12 mouse cellular contexts compared by ENCODE assay signal in the genomic region with DNA sequence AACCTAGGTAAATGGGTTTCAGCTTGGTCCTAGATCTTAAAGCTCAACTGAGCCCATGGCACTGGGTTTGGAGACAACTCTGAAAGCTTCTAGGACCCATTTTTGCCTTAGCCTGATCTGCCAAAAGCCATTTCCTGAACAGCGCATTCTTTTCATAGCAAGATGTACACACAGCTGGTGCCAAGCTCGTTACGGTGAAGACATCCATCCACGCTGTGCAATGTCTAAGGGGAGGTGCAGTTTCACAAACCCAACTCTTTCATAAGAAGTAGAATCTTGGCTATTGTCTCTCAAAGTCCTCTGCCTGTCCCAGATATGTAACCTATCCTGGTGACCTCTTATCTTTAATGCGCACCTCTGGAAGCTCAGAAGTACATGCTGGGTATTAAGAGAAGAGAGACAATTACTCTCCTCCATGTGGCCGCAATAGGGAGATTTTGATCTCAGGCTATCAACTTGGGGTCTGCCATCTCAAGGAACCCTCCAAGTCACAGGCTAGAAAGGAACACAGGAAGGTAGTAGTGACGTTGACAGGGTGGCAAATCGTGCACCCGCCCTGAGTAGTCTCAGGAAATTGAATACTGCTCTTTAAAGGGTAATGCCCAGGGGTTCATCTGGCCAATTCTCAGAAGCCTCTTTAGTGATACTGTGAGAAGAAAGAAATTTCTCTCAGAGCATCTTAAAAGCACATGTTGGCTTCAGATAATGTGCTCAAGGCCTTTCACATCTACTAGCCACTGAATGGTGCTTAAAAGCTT.
DNase-seq lines count a peak whose midpoint lies in the region; ATAC-seq and TF ChIP-seq lines count a peak whose summit lies in the region.
"Had no signal": no experiment of that assay in that cellular context is flagged by ENCODE, and none has a peak within 500 bp of the region (broad histone marks: within the 10 kb centered on the region; RNA-seq: fewer than 3 reads in every experiment).

No protein-coding gene starts in this region.

- DNase-seq in liver, adult 2 months (ENCODE audit: extremely low read depth, low read depth, low spot score): peak; percentile 21
- DNase-seq in liver, embryonic 11.5 days (ENCODE audit: low spot score): no peak
- DNase-seq in induced T-regulatory cell, adult 2 months (ENCODE audit: low read depth): peak; percentile 8
- peak; percentile 63 for DNase-seq in thymus, postnatal 14 days
- no peak for DNase-seq in layer of hippocampus, adult 2 months (ENCODE audit: low spot score in 2 of 2)
- DNase-seq in midbrain, embryonic 10.5 days (ENCODE audit: low spot score): no peak
- DNase-seq: cerebellum, postnatal 25 days; kidney, adult 9 months; liver had no signal

- 82% methylated on average over 9 of the region's 9 CpGs for WGBS in liver, adult 2 months
- 70% methylated on average over 9 of the region's 9 CpGs for WGBS in liver, embryonic 11.5 days
- 87% methylated on average over 9 of the region's 9 CpGs for WGBS in midbrain, embryonic 10.5 days

- no peak overlapping the region for H3K4me3 ChIP-seq in liver, adult 2 months (ENCODE audit: insufficient read depth, low read depth, low read length)
- no peak overlapping the region for H3K4me3 ChIP-seq in liver, embryonic 11.5 days (ENCODE audit: low read depth, low read length)
- H3K4me3 ChIP-seq in layer of hippocampus, adult 2 months: no peak overlapping the region
- H3K4me3 ChIP-seq in midbrain, embryonic 10.5 days: no peak overlapping the region
- H3K4me3 ChIP-seq: heart, embryonic 10.5 days; myocyte had no signal

- H3K36me3 ChIP-seq in liver, adult 2 months (ENCODE audit: control insufficient read depth, insufficient read depth, low read length): no peaks in the 10 kb centered on the region
- H3K36me3 ChIP-seq in liver, embryonic 11.5 days (ENCODE audit: control insufficient read depth, insufficient read depth, low read length): no peaks in the 10 kb centered on the region
- no peaks in the 10 kb centered on the region for H3K36me3 ChIP-seq in midbrain, embryonic 10.5 days
- H3K36me3 ChIP-seq: heart, embryonic 10.5 days had no signal

- H3K79me2 ChIP-seq in liver, adult 2 months (ENCODE audit: control insufficient read depth, insufficient read depth, low read length): no peaks in the 10 kb centered on the region

- ATAC-seq in liver, embryonic 11.5 days (replicated peaks; ENCODE audit: low FRiP score): no peak
- ATAC-seq in activated CD4-positive, CD25-positive, alpha-beta regulatory T cell, adult 4 months: peak; percentile 54

- no peaks in the 10 kb centered on the region for H3K9me3 ChIP-seq in liver, embryonic 11.5 days (ENCODE audit: control insufficient read depth, low read length)
- no peaks in the 10 kb centered on the region for H3K9me3 ChIP-seq in midbrain, embryonic 10.5 days (replicated peaks)
- H3K9me3 ChIP-seq: heart, embryonic 10.5 days had no signal

- H3K4me2 ChIP-seq in liver, embryonic 11.5 days: no peak overlapping the region

- H3K9ac ChIP-seq in liver, adult 2 months (ENCODE audit: low read depth, low read length): no peak overlapping the region
- H3K9ac ChIP-seq in liver, embryonic 11.5 days (ENCODE audit: low read depth, low read length): no peak overlapping the region

- TF ChIP-seq POLR2A in liver, adult 2 months (IDR thresholded peaks at IDR 0.05; ENCODE audit: extremely low read depth, insufficient read depth, low read length): no peak

- no peak overlapping the region for H3K27ac ChIP-seq in liver, adult 2 months (replicated peaks; ENCODE audit: insufficient read depth, low read depth, low read length)
- H3K27ac ChIP-seq in liver, embryonic 11.5 days (ENCODE audit: low read depth, low read length): no peak overlapping the region
- no peak overlapping the region for H3K27ac ChIP-seq in layer of hippocampus, adult 2 months
- no peak overlapping the region for H3K27ac ChIP-seq in midbrain, embryonic 10.5 days (replicated peaks)
- H3K27ac ChIP-seq: heart, embryonic 10.5 days had no signal

- H3K4me1 ChIP-seq in liver, adult 2 months (ENCODE audit: control insufficient read depth, insufficient read depth, low read length): peaks cover 4% of the 10 kb centered on the region; the same call in 1 of the 2 replicates
- no peaks in the 10 kb centered on the region for H3K4me1 ChIP-seq in liver, embryonic 11.5 days (replicated peaks; ENCODE audit: control insufficient read depth, insufficient read depth, low read length)
- no peaks in the 10 kb centered on the region for H3K4me1 ChIP-seq in midbrain, embryonic 10.5 days

- TF ChIP-seq CTCF in liver, adult 2 months (IDR thresholded peaks at IDR 0.05; ENCODE audit: low read depth, low read length): no peak
- TF ChIP-seq CTCF in layer of hippocampus, adult 2 months (conservative IDR thresholded peaks at IDR 0.05): no peak

- no peaks in the 10 kb centered on the region for H3K27me3 ChIP-seq in liver, adult 2 months (ENCODE audit: control insufficient read depth, insufficient read depth, low read length)
- no peaks in the 10 kb centered on the region for H3K27me3 ChIP-seq in liver, embryonic 11.5 days (replicated peaks; ENCODE audit: control insufficient read depth, insufficient read depth, low read length)
- H3K27me3 ChIP-seq in midbrain, embryonic 10.5 days (ENCODE audit: low read depth, poor library complexity, severe bottlenecking): no peaks in the 10 kb centered on the region

Comparison
In these comparisons a context has a peak if more than half of its experiments do, and no peak if none do; other contexts are left out.
1. DNase-seq: peak in liver, adult 2 months (single experiment), induced T-regulatory cell, adult 2 months (single experiment) and thymus, postnatal 14 days (single experiment); none in liver, embryonic 11.5 days (single experiment), layer of hippocampus, adult 2 months (0 of 2) and midbrain, embryonic 10.5 days (single experiment).